Comparison of ENCODE assay signal across 8 mouse cellular contexts in the genomic region with DNA sequence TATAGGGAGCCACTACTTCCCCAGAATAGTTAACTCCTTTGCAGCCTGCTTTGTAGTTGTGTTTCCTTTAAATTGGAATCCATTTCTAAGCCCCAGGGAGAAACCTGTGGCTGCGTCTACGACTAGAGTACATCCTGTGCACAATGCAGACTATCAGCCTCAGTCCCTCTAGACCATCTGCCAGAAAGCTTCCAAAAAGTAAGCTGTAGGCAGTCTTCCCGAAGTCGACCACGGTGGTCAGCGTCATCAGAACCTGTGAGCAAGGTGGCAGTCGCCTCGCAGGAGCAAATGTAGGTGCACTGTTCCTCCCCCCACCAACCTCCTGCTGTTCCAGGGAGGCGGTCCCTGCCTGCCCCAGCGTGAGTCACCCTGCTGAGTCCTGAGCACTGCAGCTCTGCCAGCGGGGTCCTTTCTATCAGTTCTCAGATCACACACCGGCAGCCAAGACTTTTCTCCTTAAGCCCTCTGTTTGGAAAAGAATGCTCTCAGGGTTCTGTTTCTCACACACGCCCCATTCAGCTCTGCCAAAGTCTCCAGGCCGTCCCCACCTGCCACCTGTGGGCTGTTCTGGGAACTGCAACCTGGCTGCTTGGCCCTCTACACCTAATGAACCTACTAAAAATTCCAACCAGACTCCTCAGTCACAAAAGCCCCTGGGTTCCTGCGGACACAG. TPM values are rescaled to one million over a fixed set of nuclear protein-coding genes. Genes with fewer than 3 reads are reported as not detected.
A peak's percentile ranks its signal among the peaks of the same experiment; 100 is the strongest.
DNase-seq lines count a peak whose midpoint lies in the region; ATAC-seq lines count a peak whose summit lies in the region.

No protein-coding gene starts in this region.

- H3K9ac ChIP-seq in hindbrain, embryonic 12.5 days = no peak overlapping the region

- 33% methylated on average over 15 of the region's 15 CpGs for whole genome bisulfite sequencing in hindbrain, embryonic 12.5 days

- 0 out of 2 replicates have a peak, but pooled peaks cover 4% of the 10 kb centered on the region for H3K9me3 ChIP-seq in hindbrain, embryonic 12.5 days (replicated peaks)

- no peaks in the 10 kb centered on the region for H3K36me3 ChIP-seq in hindbrain, embryonic 12.5 days

- H3K27me3 ChIP-seq in hindbrain, embryonic 12.5 days = no peaks in the 10 kb centered on the region

- no peak overlapping the region for H3K27ac ChIP-seq in hindbrain, embryonic 12.5 days

- peak overlapping the region; percentile 32 for H3K4me2 ChIP-seq in hindbrain, embryonic 12.5 days (replicated peaks)

- 0 out of 2 replicates have a peak, but pooled peaks have one; percentile 63 for ATAC-seq in hindbrain, embryonic 12.5 days (ENCODE audit: low FRiP score)

- no peak overlapping the region for H3K4me3 ChIP-seq in hindbrain, embryonic 12.5 days

- peaks cover 3% of the 10 kb centered on the region; the same call in 1 of the 2 replicates for H3K4me1 ChIP-seq in hindbrain, embryonic 12.5 days

- DNase-seq in R1 (ENCODE audit: low read depth, low spot score) = peak; percentile 92
- DNase-seq in cerebellum, postnatal 25 days = peak; percentile 86 to 91
- peak; percentile 41 to 75 for DNase-seq in frontal cortex, postnatal 14 days (ENCODE audit: low spot score in 2 of 2)
- peak; percentile 89 for DNase-seq in layer of hippocampus, postnatal 10 days (ENCODE audit: low spot score in 2 of 2)
- DNase-seq in lung, postnatal 14 days = peak; percentile 87
- DNase-seq in retina, postnatal 1 day = peak; percentile 73
- peak; percentile 54 to 66 for DNase-seq in thymus, postnatal 36 days

RNA-seq across cellular contexts. Expression of a gene that starts 14.9 kb away (rescaled TPM):
- polyA plus RNA-seq in hindbrain, embryonic 12.5 days (2016; fragmentation: Nextera tagmentation; extraction: Ambion mirVana) = 2.2 and 2.8 TPM in 2 replicates
- total RNA-seq in layer of hippocampus, postnatal 10 days (2021) = under 1 TPM; 0.36 to 0.39 TPM
